Mouse (Mus musculus) intestine, postnatal 0 days (tissue): Measurements from ENCODE around the gene Slc29a2. TPM values are rescaled to one million over a fixed set of nuclear protein-coding genes. Genes with fewer than 3 reads are reported as not detected.

Source experiments
- ATAC-seq: fragments of 200-750 bp; cut with Nextera tagmentation; 2 replicates; pipeline ENCODE4 v1.8.0; 2017; ENCODE audit warnings: mild to moderate bottlenecking, moderate TSS enrichment, moderate library complexity
- H3K27ac ChIP-seq: fragments of 300-500 bp; sonication (generic); 2 replicates; pipeline ENCODE4 v1.5.1; 2014; ENCODE audit warnings: mild to moderate bottlenecking, low read depth, low read length, moderate library complexity
- H3K27me3 ChIP-seq: fragments of 300-500 bp; sonication (generic); replicated peaks from 2 replicates; pipeline ENCODE4 v1.6.1; 2014; ENCODE audit warnings: low read length, mixed read lengths; ENCODE audit not compliant: control insufficient read depth, insufficient read depth
- H3K36me3 ChIP-seq: fragments of 300-500 bp; sonication (generic); 2 replicates; pipeline ENCODE4 v1.6.1; 2014; ENCODE audit warnings: mild to moderate bottlenecking, moderate library complexity; ENCODE audit not compliant: control insufficient read depth, insufficient read depth
- H3K4me1 ChIP-seq: fragments of 300-500 bp; sonication (generic); replicated peaks from 2 replicates; pipeline ENCODE4 v1.6.1; 2014; ENCODE audit warnings: antibody characterized with exemption, low read length, mixed read lengths; ENCODE audit not compliant: control insufficient read depth, insufficient read depth
- H3K4me2 ChIP-seq: fragments of 300-500 bp; sonication (generic); replicated peaks from 2 replicates; pipeline ENCODE4 v1.6.1; 2014; ENCODE audit warnings: low read depth, mild to moderate bottlenecking, moderate library complexity
- H3K4me3 ChIP-seq: fragments of 300-500 bp; sonication (generic); 2 replicates; pipeline ENCODE4 v1.5.1; 2014; ENCODE audit warnings: low read depth, low read length
- H3K9ac ChIP-seq: fragments of 300-500 bp; sonication (generic); 2 replicates; pipeline ENCODE4 v1.6.1; 2014; ENCODE audit warnings: mild to moderate bottlenecking, low read depth, low read length
- H3K9me3 ChIP-seq: fragments of 300-500 bp; sonication (generic); 2 replicates; pipeline ENCODE4 v1.6.1; 2016; ENCODE audit warnings: mixed run types; ENCODE audit not compliant: control insufficient read depth
- CTCF ChIP-seq: sonication (generic); IDR thresholded peaks from 2 replicates; pipeline ENCODE4 v1.5.1; 2016; ENCODE audit warnings: low read depth, mild to moderate bottlenecking, control low read depth, antibody characterized with exemption, moderate library complexity
- WGBS: fragments of 180-500 bp; shearing (Covaris S2); extraction: QIAGEN DNeasy Blood & Tissue Kit; methylation state at CpG from one replicate; pipeline ENCODE4 v1.1.7; 2014; 5-methylcytosine and 5-hydroxymethylcytosine counted together
- polyA plus RNA-seq: library from polyadenylated mRNA; unstranded; fragments of >200 nt; fragmentation: Nextera tagmentation; extraction: Ambion mirVana; gene quantifications from 2 replicates; pipeline ENCODE4 v1.2.1, GENCODE M21; 2015

Slc29a2 gene
- polyA plus RNA-seq, 1 experiment from 2014 or later: 1.3 TPM

DNA sequence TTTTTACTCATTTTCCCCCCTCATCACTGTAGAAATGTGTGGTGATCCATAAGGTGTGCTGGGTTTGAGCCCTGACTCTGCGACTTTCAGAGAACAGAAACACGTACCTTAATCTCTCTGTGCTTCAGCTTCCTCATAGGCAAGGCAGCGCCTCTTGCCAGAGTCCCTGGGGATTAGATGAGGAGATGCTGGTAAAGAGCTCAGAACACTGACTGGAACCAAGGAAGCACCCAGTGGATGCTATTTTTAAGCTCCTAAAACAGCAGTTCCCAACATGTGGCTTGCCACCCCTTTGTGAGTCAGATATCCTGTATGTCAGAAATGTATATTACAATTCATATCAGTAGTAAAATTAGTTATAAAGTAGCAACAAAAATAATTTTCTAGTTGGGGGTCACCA, 5.5 kb upstream of the Slc29a2 start:
- no peak for ATAC-seq
- WGBS: 78% methylated on average over 3 of the region's 3 CpGs
- no peaks in the 10 kb centered on the region for H3K36me3 ChIP-seq
- H3K4me3 ChIP-seq: no peak overlapping the region
- no peaks in the 10 kb centered on the region for H3K9me3 ChIP-seq
- no peaks in the 10 kb centered on the region for H3K27me3 ChIP-seq
- no peak overlapping the region for H3K4me2 ChIP-seq
- TF ChIP-seq CTCF: no peak
- no peaks in the 10 kb centered on the region; the same call in 1 of the 2 replicates for H3K4me1 ChIP-seq
- no peak overlapping the region for H3K9ac ChIP-seq
- H3K27ac ChIP-seq: no peak overlapping the region

DNA sequence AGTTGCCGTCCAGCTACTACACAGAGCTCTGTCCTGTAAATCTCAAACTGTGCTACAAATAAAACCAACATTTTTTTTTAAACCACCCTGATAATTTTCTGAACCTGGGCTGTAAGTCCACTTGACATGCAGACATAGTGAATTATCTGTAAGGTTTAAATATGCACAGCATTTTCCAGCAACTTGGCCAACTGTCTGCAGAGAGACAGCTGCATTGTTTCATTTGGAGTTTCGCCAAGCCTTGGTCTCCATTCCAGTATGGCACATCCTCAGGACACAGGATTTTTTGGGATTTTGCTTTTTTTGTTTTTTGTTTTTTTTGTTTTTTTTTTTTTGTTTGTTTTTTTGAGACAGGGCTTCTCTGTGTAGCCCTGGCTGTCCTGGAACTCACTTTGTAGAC, 2.2 kb upstream of the Slc29a2 start:
- no peaks in the 10 kb centered on the region for H3K27me3 ChIP-seq
- H3K4me1 ChIP-seq: no peaks in the 10 kb centered on the region
- H3K4me2 ChIP-seq: no peak overlapping the region
- H3K4me3 ChIP-seq: no peak overlapping the region
- WGBS: 74% methylated on average over 2 of the region's 2 CpGs
- H3K9ac ChIP-seq: no peak overlapping the region
- no peak overlapping the region for H3K27ac ChIP-seq
- no peaks in the 10 kb centered on the region for H3K9me3 ChIP-seq
- TF ChIP-seq CTCF: no peak
- H3K36me3 ChIP-seq: no peaks in the 10 kb centered on the region
- no peak for ATAC-seq

- Histone ChIP-seq H3K27me3 (no peaks in the 10 kb centered on the region), H3K9me3 (no peaks in the 10 kb centered on the region), H3K9ac (no peak overlapping the region), H3K27ac (no peak overlapping the region), H3K4me2 (no peak overlapping the region), H3K4me1 (no peaks in the 10 kb centered on the region), H3K36me3 (peaks cover 7% of the 10 kb centered on the region; the same call in 1 of the 2 replicates), H3K4me3 (no peak overlapping the region)
- ATAC-seq: no peak
- WGBS: 88% methylated on average over 8 of the region's 8 CpGs
- no peak for TF ChIP-seq CTCF
These were observed 2.5 kb downstream of the Slc29a2 start for GRCm38 (mm10) chr19:5026111-5026510.

DNA sequence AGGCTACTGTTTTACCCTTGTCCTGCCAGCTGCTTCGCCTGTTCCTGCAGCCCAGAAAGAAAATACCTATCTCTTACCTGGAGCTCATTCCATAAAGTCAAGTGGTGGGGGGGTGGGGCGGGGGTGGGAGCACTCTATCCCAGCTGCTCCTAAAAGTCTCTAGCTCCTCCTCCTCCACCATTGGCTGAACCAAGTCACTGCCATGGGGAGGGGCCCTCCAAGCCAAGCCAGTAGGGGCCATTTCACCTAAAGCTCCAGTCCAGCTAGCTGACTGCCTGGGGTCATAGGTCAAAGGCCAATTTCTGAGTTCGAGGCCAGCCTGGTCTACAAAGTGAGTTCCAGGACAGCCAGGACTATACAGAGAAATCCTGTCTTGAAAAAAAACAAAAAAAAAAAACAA, 9.0 kb downstream of the Slc29a2 start:
- WGBS: 76% methylated on average over 3 of the region's 3 CpGs
- no peak for TF ChIP-seq CTCF
- no peaks in the 10 kb centered on the region for H3K27me3 ChIP-seq

GRCm38 (mm10) chr19:5036577-5036976, 12.9 kb downstream of the Slc29a2 start:
- no peaks in the 10 kb centered on the region for H3K27me3 ChIP-seq
- H3K4me1 ChIP-seq: peaks cover 5% of the 10 kb centered on the region; the same call in 1 of the 2 replicates
- 84% methylated on average over 4 of the region's 4 CpGs for WGBS
- H3K4me3 ChIP-seq: no peak overlapping the region
- H3K9me3 ChIP-seq: no peaks in the 10 kb centered on the region
- no peaks in the 10 kb centered on the region for H3K36me3 ChIP-seq
- no peak overlapping the region for H3K4me2 ChIP-seq
- H3K27ac ChIP-seq: no peak overlapping the region
- no peak for ATAC-seq
- TF ChIP-seq CTCF: no peak
- no peak overlapping the region for H3K9ac ChIP-seq

More for the DNA sequence above, 9.0 kb downstream of the Slc29a2 start:
- Histone ChIP-seq H3K4me2 (no peak overlapping the region), H3K4me1 (no peaks in the 10 kb centered on the region), H3K27ac (no peak overlapping the region), H3K9ac (no peak overlapping the region), H3K36me3 (peaks cover 7% of the 10 kb centered on the region; the same call in 1 of the 2 replicates), H3K4me3 (no peak overlapping the region), H3K9me3 (no peaks in the 10 kb centered on the region)
- no peak for ATAC-seq

DNA sequence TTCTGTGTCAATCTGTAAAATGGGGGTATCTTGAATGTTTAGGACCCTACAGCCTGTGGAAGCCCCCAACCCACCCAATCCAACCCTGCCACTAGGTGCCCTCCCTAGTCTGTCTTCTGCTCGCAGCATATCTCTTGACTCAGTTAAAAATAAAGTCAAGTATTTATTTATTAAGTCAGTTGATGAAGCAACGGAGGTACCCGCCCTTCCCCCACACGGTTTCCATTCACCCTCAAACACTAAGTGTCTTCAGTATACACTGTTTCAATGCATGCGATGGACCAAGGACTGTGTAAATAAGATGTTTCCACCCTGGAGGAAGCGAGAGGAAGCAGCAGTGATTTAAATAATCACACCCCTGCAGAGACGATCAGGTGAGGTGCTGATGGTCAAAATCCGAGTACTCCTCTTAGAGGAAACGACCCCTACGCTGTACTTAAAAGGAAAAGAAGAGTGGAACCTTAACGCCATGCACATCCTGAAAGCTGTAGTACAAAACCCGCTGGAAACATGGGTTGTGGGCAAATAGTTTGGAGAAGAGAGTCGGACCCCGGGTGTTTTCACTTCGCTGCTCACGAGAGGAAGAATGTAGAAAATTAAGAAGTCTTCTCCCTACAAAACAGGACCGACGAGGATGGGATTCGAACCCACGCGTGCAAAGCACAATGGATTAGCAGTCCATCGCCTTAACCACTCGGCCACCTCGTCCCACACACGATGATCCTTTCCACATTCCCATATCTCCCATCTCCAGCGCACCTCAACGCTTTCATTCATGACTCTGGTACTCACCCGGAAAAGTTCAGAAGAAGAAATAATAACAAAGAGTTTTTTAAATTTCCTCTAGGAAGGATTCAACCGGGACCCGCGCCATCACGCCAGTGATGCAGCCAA, 14.3 kb downstream of the Slc29a2 start:
- TF ChIP-seq CTCF: no peak
- Histone ChIP-seq H3K9ac (0 out of 2 replicates have a peak overlapping the region, but pooled peaks have one; percentile 73), H3K27me3 (no peaks in the 10 kb centered on the region), H3K36me3 (no peaks in the 10 kb centered on the region), H3K9me3 (no peaks in the 10 kb centered on the region), H3K4me3 (peak overlapping the region; percentile 70), H3K27ac (peak overlapping the region; percentile 50; the same call in 1 of the 2 replicates), H3K4me1 (peaks cover 5% of the 10 kb centered on the region; the same call in 1 of the 2 replicates), H3K4me2 (peak overlapping the region; percentile 93)
- ATAC-seq: peak; percentile 34; the same call in 1 of the 2 replicates
- WGBS: 3% methylated on average over 32 of the region's 32 CpGs
